Mouse (Mus musculus) intestine, embryonic 14.5 days (tissue): ENCODE measurements around the gene Thrap3. TPM values are rescaled to one million over a fixed set of nuclear protein-coding genes. Genes with fewer than 3 reads are reported as not detected.

Source experiments
- ATAC-seq: fragments of 200-750 bp; cut with Nextera tagmentation; replicated peaks from 2 replicates; pipeline ENCODE4 v1.8.0; 2017; ENCODE audit warnings: low read depth, moderate number of reproducible peaks, moderate TSS enrichment, moderate library complexity; ENCODE audit not compliant: low FRiP score, low TSS enrichment
- DNase-seq: peaks from one replicate; pipeline ENCODE4 v3.0.0-alpha.2; 2018; ENCODE audit warnings: low spot score
- H3K27ac ChIP-seq: fragments of 300-500 bp; sonication (generic); 2 replicates; pipeline ENCODE4 v1.5.1; 2014; ENCODE audit warnings: low read depth, mild to moderate bottlenecking, control low read depth
- H3K27me3 ChIP-seq: fragments of 300-500 bp; sonication (generic); replicated peaks from 2 replicates; pipeline ENCODE4 v1.6.1; 2014; ENCODE audit warnings: low read length, control low read depth; ENCODE audit not compliant: control insufficient read depth, insufficient read depth
- H3K36me3 ChIP-seq: fragments of 300-500 bp; sonication (generic); 2 replicates; pipeline ENCODE4 v1.6.1; 2014; ENCODE audit warnings: low read length, control low read depth; ENCODE audit not compliant: control insufficient read depth, insufficient read depth
- H3K4me1 ChIP-seq: fragments of 300-500 bp; sonication (generic); replicated peaks from 2 replicates; pipeline ENCODE4 v1.6.1; 2014; ENCODE audit warnings: low read length, control low read depth, mixed read lengths; ENCODE audit not compliant: control insufficient read depth, insufficient read depth
- H3K4me2 ChIP-seq: fragments of 300-500 bp; sonication (generic); 2 replicates; pipeline ENCODE4 v1.6.1; 2014; ENCODE audit warnings: low read length
- H3K4me3 ChIP-seq: fragments of 300-500 bp; sonication (generic); 2 replicates; pipeline ENCODE4 v1.5.1; 2014; ENCODE audit warnings: low read depth, low read length, control low read depth, mixed read lengths
- H3K9ac ChIP-seq: fragments of 300-500 bp; sonication (generic); 2 replicates; pipeline ENCODE4 v1.6.1; 2014; ENCODE audit warnings: mild to moderate bottlenecking, low read length
- H3K9me3 ChIP-seq: fragments of 300-500 bp; sonication (generic); 2 replicates; pipeline ENCODE4 v1.6.1; 2016; ENCODE audit warnings: low read length, control low read depth; ENCODE audit not compliant: control insufficient read depth
- WGBS: fragments of 180-500 bp; shearing (Covaris S2); extraction: QIAGEN DNeasy Blood & Tissue Kit; methylation state at CpG from one replicate; pipeline ENCODE4 v1.1.7; 2014; 5-methylcytosine and 5-hydroxymethylcytosine counted together
- polyA plus RNA-seq: library from polyadenylated mRNA; unstranded; fragments of >200 nt; fragmentation: Nextera tagmentation; extraction: Ambion mirVana; gene quantifications from 2 replicates; pipeline ENCODE4 v1.2.1, GENCODE M21; 2014

Gene Thrap3
- polyA plus RNA-seq: 206 TPM in 2 replicates

DNA sequence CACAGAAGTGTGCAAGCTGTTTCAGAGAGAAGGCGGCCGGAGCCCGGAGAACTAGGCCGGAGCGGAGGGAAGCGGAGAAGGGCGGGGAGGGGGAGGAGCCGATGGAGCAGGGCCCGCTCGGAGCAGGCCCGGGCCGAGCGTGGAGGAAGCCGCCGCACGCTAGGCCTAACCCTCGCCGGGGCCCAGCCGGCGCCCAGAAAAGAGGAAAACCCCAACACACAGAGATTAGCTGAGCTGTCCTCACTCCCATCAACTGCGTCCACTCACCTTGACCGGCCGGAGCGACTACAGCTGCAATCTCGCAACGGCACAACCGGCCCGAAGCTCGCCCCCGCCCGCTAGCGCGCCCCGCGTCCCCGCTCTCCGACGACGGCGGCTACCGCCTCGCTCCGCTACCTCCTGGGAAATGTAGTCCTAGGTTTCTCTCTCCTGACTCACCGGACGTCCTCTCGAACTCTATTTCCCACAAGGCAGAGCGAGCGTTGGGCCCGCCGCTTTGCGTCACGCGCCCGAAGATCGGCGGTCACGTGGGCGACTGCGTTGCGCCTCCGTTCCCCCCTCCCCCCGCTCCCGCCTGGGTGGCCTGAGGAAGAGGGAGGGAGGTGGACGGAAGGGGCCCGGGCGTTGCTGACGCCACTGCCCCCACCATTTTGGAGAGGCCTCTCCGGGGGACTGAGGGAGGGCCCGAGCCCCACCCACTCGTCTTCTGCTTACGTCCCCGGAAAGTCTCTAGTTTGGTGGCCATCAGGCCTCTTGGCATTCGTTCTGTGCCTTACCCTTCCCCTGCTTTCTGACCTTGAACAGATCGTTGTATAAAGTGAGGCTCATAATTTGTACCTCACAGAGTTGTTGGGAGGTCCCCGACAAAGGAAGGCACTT is at the start of gene Thrap3:
TSS of gene Thrap3 (minus strand) at position 458 of the 879 bp plus-strand sequence.
- DNase-seq (peak; percentile 97), ATAC-seq (peak; percentile 99)
- Histone ChIP-seq H3K9ac (peak within 1 kb of the TSS; percentile 86), H3K36me3 (peaks cover 4% of the 10 kb centered on the region; the same call in 1 of the 2 replicates), H3K4me2 (peak within 1 kb of the TSS; percentile 88), H3K4me3 (peak within 1 kb of the TSS; percentile 92), H3K27ac (peak within 1 kb of the TSS; percentile 98), H3K27me3 (no peaks in the 10 kb centered on the region), H3K9me3 (no peaks in the 10 kb centered on the region), H3K4me1 (peaks cover 31% of the 10 kb centered on the region)
- under 1% methylated on average over 69 of the region's 75 CpGs for WGBS

GRCm38 (mm10) chr4:126251655-126252254 is 49.2 kb upstream of the Thrap3 start:
- DNase-seq: no peak

GRCm38 (mm10) chr4:126250659-126251058 is 48.1 kb upstream of the Thrap3 start:
- no peak for ATAC-seq
- no peak overlapping the region for H3K27ac ChIP-seq
- H3K4me1 ChIP-seq: peaks cover 42% of the 10 kb centered on the region
- H3K27me3 ChIP-seq: no peaks in the 10 kb centered on the region
- H3K9me3 ChIP-seq: no peaks in the 10 kb centered on the region
- no peak overlapping the region for H3K4me3 ChIP-seq
- DNase-seq: no peak
- H3K9ac ChIP-seq: no peak overlapping the region
- H3K4me2 ChIP-seq: no peak overlapping the region
- H3K36me3 ChIP-seq: peaks cover 7% of the 10 kb centered on the region
- WGBS: 25% methylated on average over 4 of the region's 4 CpGs

More at GRCm38 (mm10) chr4:126251655-126252254, 49.2 kb upstream of the Thrap3 start:
- Histone ChIP-seq H3K9me3 (no peaks in the 10 kb centered on the region), H3K4me3 (peak overlapping the region; percentile 5; the same call in 1 of the 2 replicates), H3K4me2 (peak overlapping the region; percentile 3), H3K27me3 (no peaks in the 10 kb centered on the region), H3K27ac (peak overlapping the region; percentile 55), H3K9ac (0 out of 2 replicates have a peak overlapping the region, but pooled peaks have one; percentile 2), H3K4me1 (peaks cover 42% of the 10 kb centered on the region), H3K36me3 (no peaks in the 10 kb centered on the region)
- no peak for ATAC-seq
- WGBS: 59% methylated on average over 11 of the region's 11 CpGs

DNA sequence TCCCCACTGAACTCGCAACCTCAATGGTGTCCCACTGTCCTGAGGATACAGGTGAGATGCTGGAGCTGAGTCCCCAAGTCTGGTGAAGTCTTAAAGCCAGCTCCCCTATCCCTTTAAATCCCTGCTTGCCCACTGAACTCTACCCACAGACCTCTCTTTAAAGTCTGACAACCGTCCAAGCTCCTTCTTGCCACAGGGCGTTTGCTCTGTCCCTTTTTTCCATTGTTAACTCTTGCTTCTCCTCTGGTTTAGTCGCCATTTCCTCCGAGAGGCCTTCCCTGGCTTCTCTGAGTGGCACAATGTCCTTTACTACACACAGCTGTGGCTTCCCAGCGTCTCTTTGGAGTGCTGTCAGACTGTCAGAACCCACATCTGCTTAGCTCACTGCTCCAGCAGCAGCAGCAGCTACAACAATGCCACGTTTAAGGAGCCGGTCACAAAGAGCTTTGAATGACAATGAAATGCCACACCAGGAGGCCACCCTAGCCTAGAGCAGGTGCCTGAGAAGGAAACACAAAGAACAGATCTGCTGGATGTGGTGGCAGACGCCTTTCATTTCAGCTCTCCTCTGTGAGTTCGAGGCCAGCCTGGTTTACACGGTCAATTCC is 45.8 kb upstream of the Thrap3 start:
- ATAC-seq (no peak), DNase-seq (no peak)
- H3K9me3 ChIP-seq: no peaks in the 10 kb centered on the region
- H3K27ac ChIP-seq: no peak overlapping the region
- no peak overlapping the region for H3K9ac ChIP-seq
- H3K27me3 ChIP-seq: no peaks in the 10 kb centered on the region
- peaks cover 9% of the 10 kb centered on the region for H3K36me3 ChIP-seq
- 41% methylated on average over 11 of the region's 11 CpGs for WGBS
- H3K4me3 ChIP-seq: no peak overlapping the region
- H3K4me2 ChIP-seq: no peak overlapping the region
- peaks cover 28% of the 10 kb centered on the region for H3K4me1 ChIP-seq

DNA sequence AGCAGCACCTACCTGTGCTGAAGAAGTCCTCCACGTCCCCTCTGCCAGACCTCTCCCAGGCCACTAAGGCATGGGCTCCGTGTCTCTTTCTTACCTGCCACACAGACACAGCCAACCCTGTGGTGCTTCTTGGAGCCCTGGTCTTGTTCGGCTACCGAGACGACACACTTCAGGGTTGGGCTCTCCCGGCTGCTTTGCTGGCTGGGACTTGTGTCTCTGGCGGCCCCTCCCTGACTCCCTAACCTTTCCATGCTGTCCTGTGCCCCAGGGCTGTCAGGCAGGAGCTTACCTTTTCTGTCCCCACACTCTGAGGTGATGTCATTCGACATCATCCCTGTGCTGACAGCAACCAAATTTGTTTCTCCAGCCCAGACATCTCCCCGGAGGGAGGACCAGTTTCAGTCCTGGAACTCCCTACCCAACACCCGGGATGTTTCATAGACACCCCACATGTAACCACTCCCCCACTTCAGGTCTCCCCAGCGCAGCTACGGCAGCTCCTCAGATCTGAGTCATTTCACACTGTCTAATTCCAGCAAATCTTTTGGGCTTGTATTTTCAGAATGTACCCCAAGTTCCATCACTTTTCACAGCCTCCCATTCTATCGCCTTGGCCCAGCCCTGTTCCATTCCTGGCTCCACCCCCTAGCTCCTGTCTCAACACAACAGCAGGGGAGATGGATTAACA is 43.8 kb upstream of the Thrap3 start:
- no peak overlapping the region for H3K9ac ChIP-seq
- peaks cover 11% of the 10 kb centered on the region for H3K4me1 ChIP-seq
- H3K9me3 ChIP-seq: no peaks in the 10 kb centered on the region
- no peak for ATAC-seq
- WGBS: 85% methylated on average over 13 of the region's 13 CpGs
- H3K4me3 ChIP-seq: no peak overlapping the region
- H3K27me3 ChIP-seq: no peaks in the 10 kb centered on the region
- H3K4me2 ChIP-seq: no peak overlapping the region
- peaks cover 26% of the 10 kb centered on the region for H3K36me3 ChIP-seq
- no peak overlapping the region for H3K27ac ChIP-seq
- DNase-seq: no peak

- Histone ChIP-seq H3K4me2 (no peak overlapping the region), H3K27me3 (no peaks in the 10 kb centered on the region), H3K9ac (no peak overlapping the region), H3K4me3 (no peak overlapping the region), H3K36me3 (peaks cover 59% of the 10 kb centered on the region), H3K9me3 (no peaks in the 10 kb centered on the region), H3K27ac (no peak overlapping the region), H3K4me1 (no peaks in the 10 kb centered on the region)
- WGBS: 91% methylated on average over 6 of the region's 6 CpGs
- DNase-seq (no peak), ATAC-seq (no peak)
Observed at GRCm38 (mm10) chr4:126242510-126242909, 40.0 kb upstream of the Thrap3 start.

DNA sequence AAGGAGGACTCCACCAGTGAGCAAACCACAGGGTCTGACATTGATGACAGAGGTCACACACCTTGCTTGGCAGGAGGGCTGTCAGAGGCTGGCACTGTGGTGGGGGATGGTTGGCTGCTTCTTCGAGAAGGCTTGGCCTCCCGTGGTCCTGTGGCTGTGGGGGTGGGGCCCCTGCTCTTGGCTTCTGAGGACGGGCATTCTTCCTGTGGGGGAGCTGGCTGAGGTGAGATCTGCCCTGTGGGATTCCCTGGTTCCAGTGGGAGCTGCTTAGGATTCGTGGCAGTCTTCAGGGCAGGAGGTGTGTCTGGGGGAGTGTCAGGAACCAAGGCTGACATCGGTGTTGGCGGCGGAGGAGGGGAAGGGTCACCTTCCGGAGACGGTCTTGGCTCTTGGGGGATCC is 39.4 kb upstream of the Thrap3 start:
- no peak overlapping the region for H3K27ac ChIP-seq
- H3K27me3 ChIP-seq: no peaks in the 10 kb centered on the region
- WGBS: 52% methylated on average over 9 of the region's 9 CpGs
- H3K36me3 ChIP-seq: peaks cover 65% of the 10 kb centered on the region
- ATAC-seq: no peak
- H3K4me3 ChIP-seq: no peak overlapping the region
- H3K4me2 ChIP-seq: no peak overlapping the region
- H3K4me1 ChIP-seq: no peaks in the 10 kb centered on the region
- no peak overlapping the region for H3K9ac ChIP-seq
- H3K9me3 ChIP-seq: no peaks in the 10 kb centered on the region
- DNase-seq: no peak

DNA sequence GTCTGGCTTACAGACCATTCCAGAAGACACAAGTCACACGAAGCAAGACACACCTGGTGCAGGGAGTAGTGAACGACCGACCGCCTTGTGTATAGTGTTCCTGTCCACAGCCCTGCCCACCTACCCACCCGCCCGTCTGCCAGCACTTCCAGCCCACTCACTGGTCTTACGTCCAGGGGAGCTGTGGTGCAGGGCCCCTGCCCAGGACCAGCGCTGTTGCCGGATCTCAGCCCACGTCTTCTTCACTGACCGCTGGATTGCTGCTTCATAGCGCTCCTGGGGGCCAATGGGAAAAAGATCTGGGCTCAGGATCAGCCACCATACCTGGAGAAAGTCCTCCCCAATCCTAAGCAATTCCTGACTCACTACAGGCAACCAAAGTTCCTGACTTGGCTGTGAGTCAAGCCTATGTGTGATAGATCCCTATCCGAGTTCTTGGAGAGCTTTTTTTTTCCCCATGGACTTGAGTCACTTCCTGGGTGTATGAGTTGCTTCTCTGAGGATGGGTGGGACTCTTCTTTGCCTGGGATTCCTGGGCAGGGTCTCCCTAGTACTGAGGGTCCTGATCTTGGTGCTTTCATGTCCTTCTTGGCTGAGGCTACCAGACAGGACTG is 37.4 kb upstream of the Thrap3 start:
- no peaks in the 10 kb centered on the region for H3K27me3 ChIP-seq
- H3K4me3 ChIP-seq: no peak overlapping the region
- peaks cover 75% of the 10 kb centered on the region for H3K36me3 ChIP-seq
- no peak overlapping the region for H3K27ac ChIP-seq
- H3K4me2 ChIP-seq: no peak overlapping the region
- no peaks in the 10 kb centered on the region for H3K9me3 ChIP-seq
- 86% methylated on average over 13 of the region's 13 CpGs for WGBS
- H3K9ac ChIP-seq: no peak overlapping the region
- no peaks in the 10 kb centered on the region for H3K4me1 ChIP-seq
- no peak for DNase-seq
- no peak for ATAC-seq
